Mouse (Mus musculus): ENCODE results near the gene Adamts2.

Gene Adamts2

DNA sequence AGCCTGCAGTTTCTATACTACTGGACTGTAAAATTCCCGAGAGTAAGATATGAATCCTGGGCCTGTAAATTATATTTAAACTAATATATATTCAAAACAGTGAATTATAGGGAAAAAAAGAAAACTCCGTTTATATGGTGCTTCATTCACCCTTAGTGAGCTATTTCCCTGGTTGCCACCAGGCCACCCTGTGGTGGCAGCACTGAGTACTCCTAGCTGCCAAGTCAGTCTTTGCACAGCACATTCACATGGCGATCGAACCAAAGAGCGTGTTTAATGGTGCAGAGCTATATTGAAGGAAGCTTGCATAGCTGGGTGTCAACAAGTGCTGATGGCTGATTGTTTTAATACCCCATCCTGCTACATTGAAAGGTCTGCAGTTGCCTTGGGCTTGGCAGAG is 245.2 kb downstream of the Adamts2 start:
- in situ Hi-C loops (cut with MseI, MboI) = no loop called here

GRCm38 (mm10) chr11:50848520-50849137 is 246.7 kb downstream of the Adamts2 start:
- in situ Hi-C loops (cut with MseI, MboI) = no loop called here

DNA sequence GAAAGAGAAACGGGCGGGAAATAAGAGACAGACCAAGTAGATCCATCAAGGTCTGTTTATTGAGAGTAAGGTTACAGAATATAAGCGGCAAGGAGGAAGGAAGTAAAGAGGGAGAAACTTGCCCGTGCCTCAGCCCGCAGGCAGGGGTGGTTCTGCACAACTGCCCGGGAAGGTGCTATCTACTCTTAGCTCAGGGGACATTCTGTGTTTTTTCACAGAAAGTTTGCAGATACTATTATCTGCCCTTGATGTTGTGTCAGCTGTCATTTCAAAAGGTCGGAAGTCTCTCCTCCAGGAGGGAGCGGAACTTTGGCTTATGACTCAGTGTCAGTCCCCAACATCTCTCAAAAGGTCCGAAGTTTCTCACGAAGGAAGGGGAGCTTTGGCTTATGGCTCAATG is 247.4 kb downstream of the Adamts2 start:
- in situ Hi-C loops (cut with MseI, MboI) = no loop called here

DNA sequence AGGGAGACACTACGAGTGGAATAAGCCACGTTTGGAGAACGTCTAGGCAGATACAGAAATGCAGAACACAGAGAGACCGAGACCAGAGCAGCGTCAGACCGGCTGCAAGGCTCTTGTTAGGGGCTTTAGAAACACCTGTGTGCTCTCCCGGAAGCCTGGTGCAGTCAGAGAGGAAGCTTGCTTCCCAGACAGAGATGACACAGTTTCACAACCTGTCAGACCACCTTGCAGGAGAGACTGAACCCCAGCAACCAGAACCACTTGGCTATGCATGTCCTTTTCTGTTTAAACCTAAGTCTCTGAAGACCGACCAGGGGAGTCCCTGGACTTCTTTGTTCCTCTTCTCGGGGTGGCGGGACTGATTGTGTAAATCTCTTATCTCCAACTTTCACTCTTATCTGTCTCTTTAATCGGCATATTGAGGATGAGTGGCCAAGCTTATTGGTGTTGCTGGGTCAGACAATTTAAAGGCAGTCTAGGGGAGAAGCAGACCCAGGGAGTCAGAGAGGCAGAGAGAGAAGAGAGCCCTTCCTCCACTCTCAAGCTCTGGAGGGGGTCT is 248.4 kb downstream of the Adamts2 start, which contains the start of gene Grm6:
TSS of gene Grm6 (plus strand) at position 509 of the 559 bp plus-strand sequence.
- in situ Hi-C loops (cut with MseI, MboI) = no loop called here

- in situ Hi-C loops (cut with MseI, MboI) = no loop called here
These were observed 249.2 kb downstream of the Adamts2 start for GRCm38 (mm10) chr11:50850989-50851601.
